Mouse (Mus musculus) heart, embryonic 14.5 days (tissue): Measurements from ENCODE around the gene Snx25. TPM values are rescaled to one million over a fixed set of nuclear protein-coding genes. Genes with fewer than 3 reads are reported as not detected.

ENCODE experiments used
- ATAC-seq: fragments of 200-750 bp; cut with Nextera tagmentation; 2 replicates; pipeline ENCODE4 v1.8.0; 2017; ENCODE audit warnings: low read depth, moderate TSS enrichment; ENCODE audit not compliant: insufficient number of reproducible peaks, insufficient read depth, low FRiP score
- H3K27ac ChIP-seq, 2 experiments: fragments of 200-500 bp in 1 of 2; fragments of 300-500 bp in 1 of 2; sonication (generic) in 1 of 2; replicated peaks in 1 of 2; 2 replicates each; pipeline ENCODE4 v1.5.1; 2012 to 2014; ENCODE audit warnings: low read depth in 2 of 2, low read length in 2 of 2, control low read depth in 1 of 2, mild to moderate bottlenecking in 1 of 2, mixed read lengths in 1 of 2; ENCODE audit not compliant: control insufficient read depth in 1 of 2, insufficient read depth in 1 of 2
- H3K27me3 ChIP-seq: fragments of 300-500 bp; sonication (generic); 2 replicates; pipeline ENCODE4 v1.6.1; 2014; ENCODE audit warnings: mild to moderate bottlenecking, low read length, control low read depth; ENCODE audit not compliant: control insufficient read depth, insufficient read depth
- H3K36me3 ChIP-seq: fragments of 300-500 bp; sonication (generic); 2 replicates; pipeline ENCODE4 v1.6.1; 2014; ENCODE audit warnings: mild to moderate bottlenecking, control low read depth, low read length, mixed read lengths; ENCODE audit not compliant: control insufficient read depth, insufficient read depth
- H3K4me1 ChIP-seq, 2 experiments: fragments of 200-500 bp in 1 of 2; fragments of 300-500 bp in 1 of 2; sonication (generic) in 1 of 2; 2 replicates each; pipeline ENCODE4 v1.6.1; 2012 to 2014; ENCODE audit warnings: low read length in 2 of 2, control low read depth in 1 of 2, mixed read lengths in 1 of 2; ENCODE audit not compliant: control insufficient read depth in 2 of 2, insufficient read depth in 2 of 2
- H3K4me2 ChIP-seq: fragments of 300-500 bp; sonication (generic); 2 replicates; pipeline ENCODE4 v1.6.1; 2014; ENCODE audit warnings: mild to moderate bottlenecking, low read length
- H3K4me3 ChIP-seq, 2 experiments: fragments of 200-500 bp in 1 of 2; fragments of 300-500 bp in 1 of 2; sonication (generic) in 1 of 2; 2 replicates each; pipeline ENCODE4 v1.5.1; 2012 to 2014; ENCODE audit warnings: low read length in 2 of 2, mild to moderate bottlenecking in 2 of 2, control low read depth in 1 of 2, low read depth in 1 of 2, moderate library complexity in 1 of 2; ENCODE audit not compliant: control insufficient read depth in 1 of 2, insufficient read depth in 1 of 2
- H3K9ac ChIP-seq: fragments of 300-500 bp; sonication (generic); 2 replicates; pipeline ENCODE4 v1.6.1; 2014; ENCODE audit warnings: mild to moderate bottlenecking, low read length
- H3K9me3 ChIP-seq: fragments of 300-500 bp; sonication (generic); 2 replicates; pipeline ENCODE4 v1.6.1; 2016; ENCODE audit warnings: low read length, control low read depth; ENCODE audit not compliant: control insufficient read depth
- WGBS: fragments of 180-500 bp; shearing (Covaris S2); extraction: QIAGEN DNeasy Blood & Tissue Kit; methylation state at CpG from one replicate; pipeline ENCODE4 v1.1.7; 2014; 5-methylcytosine and 5-hydroxymethylcytosine counted together
- polyA plus RNA-seq: library from polyadenylated mRNA; unstranded; fragments of >200 nt; fragmentation: Nextera tagmentation; extraction: Ambion mirVana; gene quantifications from 2 replicates; pipeline ENCODE4 v1.2.1, GENCODE M21; 2014

Snx25 gene
- polyA plus RNA-seq, 1 experiment from 2014 or later, result 8.8 TPM

GRCm38 (mm10) chr8:46163870-46164190, 11.9 kb upstream of the Snx25 start:
- Histone ChIP-seq H3K4me1 (peaks cover 0 to 10% of the 10 kb centered on the region in 2 experiments; a peak in 2 of 4 replicates), H3K27me3 (no peaks in the 10 kb centered on the region), H3K4me2 (peak overlapping the region; percentile 78), H3K9me3 (no peaks in the 10 kb centered on the region), H3K9ac (peak overlapping the region; percentile 94), H3K4me3 (peak overlapping the region; percentile 73 to 84), H3K36me3 (no peaks in the 10 kb centered on the region), H3K27ac (peak overlapping the region; percentile 51 to 74; a peak in 3 of 4 replicates)
- no peak for ATAC-seq
- under 1% methylated on average over 23 of the region's 25 CpGs for WGBS

GRCm38 (mm10) chr8:46162953-46163869, 11.3 kb upstream of the Snx25 start:
- no peaks in the 10 kb centered on the region for H3K27me3 ChIP-seq
- 1% methylated on average over 77 of the region's 77 CpGs for WGBS
- no peaks in the 10 kb centered on the region for H3K36me3 ChIP-seq

GRCm38 (mm10) chr8:46153042-46153441, 1.1 kb upstream of the Snx25 start:
- 27% methylated on average over 2 of the region's 2 CpGs for WGBS
- Histone ChIP-seq H3K9me3 (no peaks in the 10 kb centered on the region), H3K27ac (no peak overlapping the region), H3K9ac (no peak overlapping the region), H3K36me3 (no peaks in the 10 kb centered on the region), H3K27me3 (peaks cover 4% of the 10 kb centered on the region; the same call in 1 of the 2 replicates), H3K4me1 (peaks cover 4 to 10% of the 10 kb centered on the region in 2 experiments), H3K4me3 (peak overlapping the region in 1 of 2 experiments; percentile 80; a peak in 1 of 4 replicates), H3K4me2 (peak overlapping the region; percentile 94)
- no peak for ATAC-seq

More at GRCm38 (mm10) chr8:46162953-46163869, 11.3 kb upstream of the Snx25 start:
- Histone ChIP-seq H3K9me3 (no peaks in the 10 kb centered on the region), H3K9ac (peak overlapping the region; percentile 94), H3K27ac (peak overlapping the region; percentile 71 to 74), H3K4me2 (peak overlapping the region; percentile 78), H3K4me1 (peaks cover 0 to 10% of the 10 kb centered on the region in 2 experiments; a peak in 2 of 4 replicates), H3K4me3 (peak overlapping the region; percentile 73 to 84)
- ATAC-seq, result peak; percentile 98

GRCm38 (mm10) chr8:46151202-46152062, 527 bp downstream of the Snx25 start, which contains the start of gene Cfap97:
Gene Cfap97, plus strand, starts transcription at chr8:46151771.
- peaks cover 8 to 10% of the 10 kb centered on the region in 2 experiments for H3K4me1 ChIP-seq
- H3K4me2 ChIP-seq, result peak within 1 kb of the TSS; percentile 94
- peaks cover 4% of the 10 kb centered on the region; the same call in 1 of the 2 replicates for H3K27me3 ChIP-seq
- 2% methylated on average over 62 of the region's 75 CpGs for WGBS
- H3K4me3 ChIP-seq, result peak within 1 kb of the TSS; percentile 80 to 98
- no peaks in the 10 kb centered on the region for H3K36me3 ChIP-seq
- no peaks in the 10 kb centered on the region for H3K9me3 ChIP-seq
- peak within 1 kb of the TSS in 1 of 2 experiments; percentile 63; a peak in 2 of 4 replicates for H3K27ac ChIP-seq
- peak; percentile 74 for ATAC-seq
- H3K9ac ChIP-seq, result peak within 1 kb of the TSS; percentile 90

GRCm38 (mm10) chr8:46149782-46150181, 2.2 kb downstream of the Snx25 start:
- Histone ChIP-seq H3K27ac (no peak overlapping the region), H3K9ac (no peak overlapping the region), H3K4me2 (no peak overlapping the region), H3K36me3 (no peaks in the 10 kb centered on the region), H3K9me3 (no peaks in the 10 kb centered on the region), H3K27me3 (peaks cover 4% of the 10 kb centered on the region; the same call in 1 of the 2 replicates), H3K4me1 (peaks cover 11 to 15% of the 10 kb centered on the region in 2 experiments), H3K4me3 (no peak overlapping the region)
- ATAC-seq, result no peak
- 82% methylated on average over 9 of the region's 9 CpGs for WGBS

- Histone ChIP-seq H3K36me3 (no peaks in the 10 kb centered on the region), H3K27me3 (peaks cover 4% of the 10 kb centered on the region; the same call in 1 of the 2 replicates), H3K4me2 (no peak overlapping the region), H3K4me3 (no peak overlapping the region), H3K9me3 (no peaks in the 10 kb centered on the region), H3K27ac (no peak overlapping the region), H3K9ac (no peak overlapping the region), H3K4me1 (peaks cover 11 to 15% of the 10 kb centered on the region in 2 experiments)
- no peak for ATAC-seq
- 75% methylated on average over 6 of the region's 6 CpGs for WGBS
Measured at GRCm38 (mm10) chr8:46149306-46149705, 2.7 kb downstream of the Snx25 start.

GRCm38 (mm10) chr8:46146173-46146572, 5.8 kb downstream of the Snx25 start:
- whole genome bisulfite sequencing, result 17% methylated on average over 3 of the region's 3 CpGs
- Histone ChIP-seq H3K4me3 (no peak overlapping the region), H3K27me3 (no peaks in the 10 kb centered on the region), H3K9ac (no peak overlapping the region), H3K4me1 (peaks cover 12 to 20% of the 10 kb centered on the region in 2 experiments), H3K27ac (no peak overlapping the region), H3K36me3 (no peaks in the 10 kb centered on the region), H3K4me2 (peak overlapping the region; percentile 22; the same call in 1 of the 2 replicates), H3K9me3 (no peaks in the 10 kb centered on the region)
- ATAC-seq, result no peak
